25 mouse cellular contexts compared by ENCODE assay signal in genomic region chr13:32227874-32228562, GRCm38 (mm10).
DNase-seq lines count a peak whose midpoint lies in the region; ATAC-seq and TF ChIP-seq lines count a peak whose summit lies in the region.
"Had no signal": no experiment of that assay in that cellular context is flagged by ENCODE, and none has a peak within 500 bp of the region (broad histone marks: within the 10 kb centered on the region; RNA-seq: fewer than 3 reads in every experiment).

No protein-coding gene starts in this region.

- H3K27me3 ChIP-seq in heart, embryonic 13.5 days (replicated peaks) = no peaks in the 10 kb centered on the region
- H3K27me3 ChIP-seq in intestine, postnatal 0 days (replicated peaks; ENCODE audit: control insufficient read depth, insufficient read depth, low read length) = no peaks in the 10 kb centered on the region
- H3K27me3 ChIP-seq: forebrain, embryonic 13.5 days had no signal

- H3K4me2 ChIP-seq in heart, embryonic 13.5 days = no peak overlapping the region
- H3K4me2 ChIP-seq in intestine, postnatal 0 days (replicated peaks; ENCODE audit: low read depth) = no peak overlapping the region
- H3K4me2 ChIP-seq: forebrain, embryonic 13.5 days; hindbrain, embryonic 14.5 days had no signal

- no peak overlapping the region for H3K4me3 ChIP-seq in heart, embryonic 13.5 days
- no peak overlapping the region for H3K4me3 ChIP-seq in intestine, postnatal 0 days (ENCODE audit: low read depth, low read length)
- H3K4me3 ChIP-seq: forebrain, embryonic 10.5 days; forebrain, embryonic 13.5 days; hindbrain, embryonic 10.5 days had no signal

- WGBS in heart, embryonic 13.5 days = 66% methylated on average over 6 of the region's 6 CpGs
- WGBS in intestine, postnatal 0 days = 67% methylated on average over 6 of the region's 6 CpGs

- intact Hi-C loops in heart, postnatal 36 days (cut with DNase I) = loop anchor here (5.0 kb wide), 1 partner anchor 454 kb away; no protein-coding TSS in a partner anchor

- no peak for DNase-seq in heart, postnatal 36 days
- peak; percentile 67 for DNase-seq in 416B (ENCODE audit: low read depth)
- DNase-seq in retina, postnatal 1 day = no peak
- DNase-seq: adrenal gland, adult 8-10 months; adrenal gland, postnatal 25 days; cerebellum, adult 11-12 months; cerebellum, adult 8-10 months; cerebellum, postnatal 10 days; cerebellum, postnatal 36 days; gastrocnemius, postnatal 10 days; gastrocnemius, postnatal 36 days; heart, adult 18-20 months had no signal

- H3K9ac ChIP-seq in heart, embryonic 13.5 days = no peak overlapping the region
- H3K9ac ChIP-seq in intestine, postnatal 0 days (ENCODE audit: low read depth, low read length) = no peak overlapping the region
- H3K9ac ChIP-seq: forebrain, embryonic 13.5 days; hindbrain, embryonic 14.5 days had no signal

- TF ChIP-seq CTCF in intestine, postnatal 0 days (IDR thresholded peaks at IDR 0.05; ENCODE audit: low read depth) = no peak

- 0 out of 2 replicates have a peak overlapping the region, but pooled peaks have one; percentile 1 for H3K27ac ChIP-seq in heart, embryonic 13.5 days (replicated peaks)
- H3K27ac ChIP-seq in intestine, postnatal 0 days (ENCODE audit: low read depth, low read length) = no peak overlapping the region
- H3K27ac ChIP-seq: forebrain, embryonic 10.5 days; forebrain, embryonic 13.5 days; hindbrain, embryonic 10.5 days; hindbrain, embryonic 14.5 days; hindbrain, postnatal 0 days had no signal

- no peak for ATAC-seq in heart, embryonic 13.5 days (ENCODE audit: extremely low read depth, insufficient number of reproducible peaks, low FRiP score, low TSS enrichment)
- peak; percentile 54; the same call in 1 of the 2 replicates for ATAC-seq in common myeloid progenitor, adult 5-6 weeks (replicated peaks; ENCODE audit: low read depth, poor library complexity, severe bottlenecking)
- ATAC-seq in megakaryocyte progenitor cell, adult 5-6 weeks (replicated peaks; ENCODE audit: poor library complexity) = peak; percentile 94
- ATAC-seq in intestine, postnatal 0 days = no peak
- ATAC-seq: activated CD4-positive, CD25-positive, alpha-beta regulatory T cell, adult 4 months; CD4-positive, CD25-positive, alpha-beta regulatory T cell, adult 4 months; forebrain, embryonic 13.5 days; forebrain, embryonic 16.5 days; hindbrain, postnatal 0 days; inflammation-experienced regulatory T-cells, adult 6 months had no signal

- H3K9me3 ChIP-seq in heart, embryonic 13.5 days = no peaks in the 10 kb centered on the region
- H3K9me3 ChIP-seq in intestine, postnatal 0 days (ENCODE audit: control insufficient read depth) = no peaks in the 10 kb centered on the region
- H3K9me3 ChIP-seq: forebrain, embryonic 10.5 days; forebrain, embryonic 13.5 days; hindbrain, embryonic 10.5 days had no signal

- H3K36me3 ChIP-seq in heart, embryonic 13.5 days = no peaks in the 10 kb centered on the region
- no peaks in the 10 kb centered on the region for H3K36me3 ChIP-seq in intestine, postnatal 0 days (ENCODE audit: control insufficient read depth, insufficient read depth)
- H3K36me3 ChIP-seq: forebrain, embryonic 10.5 days; hindbrain, embryonic 10.5 days had no signal

- peaks cover 9% of the 10 kb centered on the region; the same call in 1 of the 2 replicates for H3K4me1 ChIP-seq in heart, embryonic 13.5 days
- H3K4me1 ChIP-seq in intestine, postnatal 0 days (replicated peaks; ENCODE audit: control insufficient read depth, insufficient read depth, low read length) = no peaks in the 10 kb centered on the region
- H3K4me1 ChIP-seq: forebrain, embryonic 10.5 days; forebrain, embryonic 13.5 days; hindbrain, embryonic 10.5 days had no signal

Comparison
In these comparisons a context has a peak if more than half of its experiments do, and no peak if none do; other contexts are left out.
1. ATAC-seq: peak in common myeloid progenitor, adult 5-6 weeks (single experiment) and megakaryocyte progenitor cell, adult 5-6 weeks (single experiment); none in heart, embryonic 13.5 days (single experiment) and intestine, postnatal 0 days (single experiment).